ENCODE assay signal across 16 mouse cellular contexts in the genomic region with DNA sequence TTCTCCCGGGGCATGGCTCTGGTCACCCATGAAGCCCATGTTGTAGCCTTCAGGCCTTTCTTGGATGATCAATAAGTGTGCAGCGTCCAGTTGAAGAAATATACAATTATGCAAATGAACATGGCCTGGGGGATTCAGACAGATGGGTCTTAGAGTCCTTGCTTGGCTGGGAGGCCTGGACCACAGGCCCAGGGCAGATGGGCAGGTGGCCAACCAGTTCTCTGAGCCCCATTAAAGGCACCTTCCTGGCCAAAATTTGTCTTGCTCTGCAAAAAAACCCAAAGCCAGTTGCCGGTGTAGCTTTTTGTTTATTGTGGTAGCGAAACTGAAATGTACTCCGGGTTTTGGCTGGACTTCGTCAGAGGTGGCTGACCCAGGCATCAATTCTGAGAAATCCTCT.
DNase-seq lines count a peak whose midpoint lies in the region; ATAC-seq and TF ChIP-seq lines count a peak whose summit lies in the region.
"Had no signal": no experiment of that assay in that cellular context is flagged by ENCODE, and none has a peak within 500 bp of the region (broad histone marks: within the 10 kb centered on the region; RNA-seq: fewer than 3 reads in every experiment).

No protein-coding gene starts in this region.

- H3K9me3 ChIP-seq in kidney, embryonic 16.5 days (ENCODE audit: low read length) = no peaks in the 10 kb centered on the region
- no peaks in the 10 kb centered on the region for H3K9me3 ChIP-seq in midbrain, postnatal 0 days (ENCODE audit: low read length)
- H3K9me3 ChIP-seq in midbrain, embryonic 13.5 days = no peaks in the 10 kb centered on the region
- H3K9me3 ChIP-seq: embryonic facial prominence, embryonic 10.5 days; forebrain, embryonic 13.5 days; heart, embryonic 12.5 days had no signal

- H3K4me2 ChIP-seq in kidney, embryonic 16.5 days (replicated peaks; ENCODE audit: low read depth, low read length) = no peak overlapping the region
- H3K4me2 ChIP-seq in midbrain, postnatal 0 days (ENCODE audit: low read depth, low read length, poor library complexity, severe bottlenecking) = no peak overlapping the region
- no peak overlapping the region for H3K4me2 ChIP-seq in midbrain, embryonic 13.5 days (replicated peaks)
- H3K4me2 ChIP-seq: forebrain, embryonic 13.5 days; heart, embryonic 12.5 days had no signal

- no peaks in the 10 kb centered on the region for H3K27me3 ChIP-seq in kidney, adult 2 months (replicated peaks; ENCODE audit: control insufficient read depth, insufficient read depth, low read length)
- 0 out of 2 replicates have a peak, but pooled peaks cover 6% of the 10 kb centered on the region for H3K27me3 ChIP-seq in kidney, embryonic 16.5 days (ENCODE audit: insufficient read depth, low read length)
- no peaks in the 10 kb centered on the region for H3K27me3 ChIP-seq in midbrain, postnatal 0 days (ENCODE audit: insufficient read depth, low read length)
- H3K27me3 ChIP-seq in midbrain, embryonic 13.5 days = no peaks in the 10 kb centered on the region; the same call in 1 of the 2 replicates
- H3K27me3 ChIP-seq: forebrain, embryonic 13.5 days had no signal

- TF ChIP-seq CTCF in kidney, adult 2 months (conservative IDR thresholded peaks at IDR 0.05; ENCODE audit: insufficient read depth, insufficient read length, low read depth, low read length) = no peak
- no peak for TF ChIP-seq CTCF in midbrain, postnatal 0 days (IDR thresholded peaks at IDR 0.05)

- no peak overlapping the region for H3K4me3 ChIP-seq in kidney, adult 2 months (ENCODE audit: insufficient read depth, low read depth, low read length)
- H3K4me3 ChIP-seq in kidney, embryonic 16.5 days (ENCODE audit: low read length) = no peak overlapping the region
- H3K4me3 ChIP-seq in midbrain, postnatal 0 days (ENCODE audit: low read depth, low read length) = no peak overlapping the region
- H3K4me3 ChIP-seq in midbrain, embryonic 13.5 days (replicated peaks) = no peak overlapping the region
- H3K4me3 ChIP-seq: embryonic facial prominence, embryonic 10.5 days; forebrain, embryonic 13.5 days; heart, embryonic 12.5 days had no signal

- no peak for TF ChIP-seq POLR2A in kidney, adult 2 months (IDR thresholded peaks at IDR 0.05; ENCODE audit: low read depth, low read length)

- H3K27ac ChIP-seq in kidney, adult 2 months (ENCODE audit: insufficient read depth, low read depth, low read length) = no peak overlapping the region
- no peak overlapping the region for H3K27ac ChIP-seq in kidney, embryonic 16.5 days (ENCODE audit: low read length)
- no peak overlapping the region for H3K27ac ChIP-seq in midbrain, postnatal 0 days (ENCODE audit: low read depth, low read length)
- H3K27ac ChIP-seq in midbrain, embryonic 13.5 days = no peak overlapping the region
- H3K27ac ChIP-seq: forebrain, embryonic 13.5 days had no signal

- intact Hi-C loops in gastrocnemius, postnatal 36 days (cut with DNase I) = no loop called here

- WGBS in kidney, adult 2 months = 76% methylated on average over 6 of the region's 6 CpGs
- 71% methylated on average over 6 of the region's 6 CpGs for WGBS in kidney, embryonic 16.5 days
- 65% methylated on average over 6 of the region's 6 CpGs for WGBS in midbrain, postnatal 0 days
- 78% methylated on average over 6 of the region's 6 CpGs for WGBS in midbrain, embryonic 13.5 days

- H3K36me3 ChIP-seq in kidney, adult 2 months (ENCODE audit: control insufficient read depth, insufficient read depth, low read length) = no peaks in the 10 kb centered on the region
- H3K36me3 ChIP-seq in kidney, embryonic 16.5 days (ENCODE audit: insufficient read depth, low read length) = no peaks in the 10 kb centered on the region
- H3K36me3 ChIP-seq in midbrain, postnatal 0 days (ENCODE audit: insufficient read depth, low read length) = no peaks in the 10 kb centered on the region
- H3K36me3 ChIP-seq in midbrain, embryonic 13.5 days = no peaks in the 10 kb centered on the region
- H3K36me3 ChIP-seq: embryonic facial prominence, embryonic 10.5 days; heart, embryonic 12.5 days had no signal

- H3K9ac ChIP-seq in kidney, embryonic 16.5 days (replicated peaks; ENCODE audit: low read length) = no peak overlapping the region
- no peak overlapping the region for H3K9ac ChIP-seq in midbrain, postnatal 0 days (replicated peaks; ENCODE audit: low read length, poor library complexity, severe bottlenecking)
- no peak overlapping the region for H3K9ac ChIP-seq in midbrain, embryonic 13.5 days (replicated peaks)
- H3K9ac ChIP-seq: forebrain, embryonic 13.5 days; forebrain, postnatal 0 days; heart, embryonic 12.5 days had no signal

- ATAC-seq in kidney, embryonic 16.5 days (ENCODE audit: low FRiP score, low TSS enrichment) = no peak
- no peak for ATAC-seq in midbrain, postnatal 0 days (ENCODE audit: low FRiP score)
- no peak for ATAC-seq in midbrain, embryonic 13.5 days
- ATAC-seq: activated CD4-positive, CD25-positive, alpha-beta regulatory T cell, adult 4 months; forebrain, embryonic 13.5 days; forebrain, postnatal 0 days; Patski had no signal

- no peaks in the 10 kb centered on the region for H3K4me1 ChIP-seq in kidney, adult 2 months (ENCODE audit: control insufficient read depth, insufficient read depth, low read length)
- peaks cover 9% of the 10 kb centered on the region; the same call in 1 of the 2 replicates for H3K4me1 ChIP-seq in kidney, embryonic 16.5 days (ENCODE audit: insufficient read depth, low read length)
- H3K4me1 ChIP-seq in midbrain, postnatal 0 days (ENCODE audit: insufficient read depth, low read length) = no peaks in the 10 kb centered on the region
- peaks cover 12% of the 10 kb centered on the region; the same call in 1 of the 2 replicates for H3K4me1 ChIP-seq in midbrain, embryonic 13.5 days (replicated peaks)
- H3K4me1 ChIP-seq: heart, embryonic 12.5 days had no signal

- peak; percentile 84 to 90 for DNase-seq in cerebellum, postnatal 10 days
- no peak for DNase-seq in cerebellum, postnatal 36 days
- peak; percentile 8 for DNase-seq in kidney, adult 2 months
- peak; percentile 65 for DNase-seq in midbrain, postnatal 0 days (ENCODE audit: low spot score)
- peak; percentile 8 for DNase-seq in NIH3T3 (ENCODE audit: low read depth)
- DNase-seq in gastrocnemius, postnatal 36 days = no peak
- DNase-seq: cerebellum, adult 8-10 months; forebrain, postnatal 0 days; gastrocnemius, postnatal 14 days had no signal

Comparison
In these comparisons a context has a peak if more than half of its experiments do, and no peak if none do; other contexts are left out.
1. DNase-seq: peak in cerebellum, postnatal 10 days (2 of 2), kidney, adult 2 months (single experiment), midbrain, postnatal 0 days (single experiment) and NIH3T3 (single experiment); none in cerebellum, postnatal 36 days (0 of 2) and gastrocnemius, postnatal 36 days (0 of 2).